Mouse (Mus musculus) gastrocnemius, adult 2 months (tissue): Measurements from ENCODE around the gene B9d1. TPM values are rescaled to one million over a fixed set of nuclear protein-coding genes. Genes with fewer than 3 reads are reported as not detected.

ENCODE experiments used
- DNase-seq: peaks from one replicate; pipeline ENCODE4 v3.0.0; 2022
- H3K27ac ChIP-seq: fragments of 200-600 bp; 2 replicates; pipeline ENCODE4 v1.8.1; 2022; ENCODE audit warnings: mild to moderate bottlenecking
- H3K4me3 ChIP-seq: fragments of 200-600 bp; 2 replicates; pipeline ENCODE4 v1.8.1; 2022; ENCODE audit warnings: mild to moderate bottlenecking, moderate library complexity
- CTCF ChIP-seq: fragments of 200-600 bp; IDR thresholded peaks from 2 replicates; pipeline ENCODE4 v1.8.1; 2022; ENCODE audit warnings: antibody characterized with exemption, mild to moderate bottlenecking, moderate library complexity
- intact Hi-C: fragments of 180-260 bp; cut with DNase I; formaldehyde crosslinking; loops from one replicate; pipeline ENCODE4 v1.15.1; 2025
- total RNA-seq, 2 experiments: library from RNA; stranded (reverse); gene quantifications; 2 replicates each; pipeline ENCODE4 v1.2.3; 2021

B9d1 gene
- total RNA-seq, 2 experiments from 2014 or later: 3.4 to 7.0 TPM

DNA sequence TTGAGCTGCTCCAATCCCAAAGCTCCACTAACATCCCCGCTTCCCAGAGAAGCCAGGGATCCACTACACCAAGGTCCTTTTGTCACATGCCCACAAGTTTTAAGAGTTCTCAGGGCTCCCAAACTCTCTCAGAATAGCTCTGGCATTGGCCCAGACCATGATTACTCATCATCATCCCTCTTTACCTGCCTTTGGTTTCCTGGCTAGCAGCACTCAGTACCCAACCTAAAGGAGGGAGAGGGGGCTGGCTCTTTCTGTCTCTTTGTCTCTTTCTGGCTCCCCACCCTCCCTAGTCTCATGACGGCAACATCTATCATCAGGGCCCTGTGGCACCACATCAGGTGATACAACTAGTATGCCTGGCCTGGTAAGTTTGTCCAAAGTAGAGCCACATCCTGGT is 27.9 kb downstream of the B9d1 start:
- intact Hi-C loops: no loop called here
- no peak overlapping the region for H3K4me3 ChIP-seq
- no peak for TF ChIP-seq CTCF
- peak overlapping the region; percentile 77 for H3K27ac ChIP-seq
- no peak for DNase-seq

DNA sequence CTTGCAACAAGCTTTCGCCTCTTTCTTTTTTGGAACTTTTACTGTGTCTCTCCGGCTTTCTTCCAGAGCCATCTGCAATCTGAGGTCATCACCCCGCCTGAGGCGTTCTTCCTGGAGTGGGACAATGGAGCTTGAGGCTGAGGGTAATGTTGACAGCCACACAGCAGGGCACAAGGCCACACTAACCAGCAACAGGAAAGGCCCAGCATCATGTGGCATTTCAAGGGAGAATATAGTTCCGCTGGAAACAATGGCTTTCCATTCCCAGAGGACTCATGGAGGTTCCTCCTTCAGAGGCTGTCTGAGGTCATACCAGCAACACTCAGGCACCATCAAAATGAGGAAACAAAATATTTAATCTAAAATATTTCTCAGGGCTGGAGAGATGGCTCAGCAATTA is 28.6 kb downstream of the B9d1 start:
- peak; percentile 48 for DNase-seq
- intact Hi-C loops: no loop called here
- no peak for TF ChIP-seq CTCF
- Histone ChIP-seq H3K27ac (peak overlapping the region; percentile 77), H3K4me3 (no peak overlapping the region; the same call in 1 of the 2 replicates)

DNA sequence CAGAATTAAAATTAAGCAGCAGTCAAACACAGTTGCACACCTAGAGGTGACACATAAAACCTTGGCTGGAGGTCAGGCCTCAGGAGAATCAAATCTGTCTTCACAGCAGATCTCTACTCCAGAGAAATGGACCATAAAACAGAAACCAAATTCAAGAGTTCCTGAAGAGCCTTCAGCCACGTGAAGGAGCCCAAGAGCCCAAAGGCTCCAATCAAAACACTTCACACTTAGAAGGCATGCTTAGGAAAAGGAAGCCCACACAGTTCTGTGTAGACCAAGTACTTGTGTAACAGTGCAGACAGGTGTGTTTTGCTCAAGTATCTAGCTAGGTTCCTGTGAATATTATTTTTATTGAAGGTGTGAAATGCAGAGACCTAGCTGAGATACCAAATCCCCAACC is 30.6 kb downstream of the B9d1 start:
- no peak for TF ChIP-seq CTCF
- intact Hi-C loops: no loop called here
- H3K4me3 ChIP-seq: no peak overlapping the region
- peak overlapping the region; percentile 77 for H3K27ac ChIP-seq
- DNase-seq: no peak

DNA sequence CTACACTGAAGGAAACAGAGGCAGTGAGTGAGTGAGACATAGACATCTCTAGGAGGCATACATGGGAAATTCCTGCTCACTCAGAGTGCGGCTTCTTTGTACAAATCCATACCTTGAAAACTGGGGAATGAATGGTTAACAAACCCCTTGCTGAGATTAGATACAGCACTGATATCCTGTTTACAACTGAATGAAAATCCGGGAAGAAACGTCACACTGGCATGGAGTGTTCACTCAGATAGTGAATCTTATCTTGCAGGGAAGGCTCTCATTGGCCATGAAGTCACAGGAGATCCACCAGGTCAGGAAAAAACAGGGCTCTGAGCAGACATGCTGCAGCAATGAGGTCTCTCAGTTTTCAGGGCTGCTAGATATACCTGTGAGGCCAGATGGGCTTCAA is 32.0 kb downstream of the B9d1 start:
- no peak for DNase-seq
- intact Hi-C loops: no loop called here
- TF ChIP-seq CTCF: no peak
- Histone ChIP-seq H3K4me3 (no peak overlapping the region), H3K27ac (peak overlapping the region; percentile 56)

DNA sequence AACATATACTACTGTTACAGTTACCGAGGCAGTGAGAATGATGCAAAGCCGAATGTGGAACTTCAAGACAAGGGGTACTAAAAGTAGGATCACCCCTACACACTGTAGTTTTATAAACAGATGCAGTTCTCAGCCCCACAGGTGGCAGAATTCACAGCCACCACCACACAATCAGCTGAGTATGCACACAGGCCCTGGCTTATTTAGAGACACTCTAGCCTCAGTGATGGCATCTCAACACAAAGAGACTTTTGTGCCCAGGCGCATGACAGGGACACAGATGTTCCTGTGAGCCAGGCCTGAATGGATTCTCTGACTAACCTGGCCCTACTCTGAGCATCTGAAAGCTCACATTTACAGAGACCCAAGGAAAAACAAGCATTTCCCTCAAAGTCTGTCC is 32.4 kb downstream of the B9d1 start:
- no peak for TF ChIP-seq CTCF
- intact Hi-C loops: no loop called here
- DNase-seq: no peak
- no peak overlapping the region for H3K4me3 ChIP-seq
- H3K27ac ChIP-seq: peak overlapping the region; percentile 56

DNA sequence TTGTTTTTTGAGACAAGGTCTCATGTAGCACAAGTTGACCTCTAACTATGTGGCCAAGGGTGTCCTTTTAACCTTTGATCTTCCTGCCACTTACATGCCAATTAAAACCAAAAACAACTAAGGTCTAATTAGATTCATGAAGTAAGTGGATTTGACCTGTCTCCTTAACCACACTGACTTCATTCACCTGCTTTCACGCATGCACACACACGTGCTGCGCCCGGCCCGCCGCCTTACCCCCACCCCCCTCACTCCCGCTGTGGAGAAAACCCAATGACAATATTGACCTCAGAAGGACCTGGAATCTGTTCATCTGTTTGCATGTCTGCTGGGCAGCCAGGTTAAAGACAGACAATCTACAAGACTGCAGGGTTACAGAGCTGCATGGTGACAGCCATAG is 35.7 kb downstream of the B9d1 start:
- no peak for DNase-seq
- intact Hi-C loops: no loop called here
- Histone ChIP-seq H3K27ac (no peak overlapping the region), H3K4me3 (no peak overlapping the region)
- TF ChIP-seq CTCF: no peak

DNA sequence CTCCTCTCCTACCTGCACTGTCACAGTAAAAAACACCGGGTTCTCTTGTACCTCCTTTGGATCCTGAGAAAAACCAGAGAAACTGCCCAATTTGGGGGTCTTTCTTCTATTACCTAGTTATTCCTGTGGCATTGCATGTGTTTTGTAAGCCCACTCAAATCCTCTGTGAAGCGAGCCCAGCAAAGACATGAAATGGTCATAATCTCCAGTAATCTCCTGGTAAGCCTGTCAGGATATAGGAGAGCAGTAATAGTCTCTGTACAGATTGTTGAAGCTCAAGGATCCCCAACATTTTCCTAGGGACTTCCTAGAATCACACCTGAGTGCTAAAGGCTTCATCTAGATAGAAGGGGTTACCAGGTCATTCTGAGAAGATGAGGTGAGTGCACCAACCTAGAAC is 36.2 kb downstream of the B9d1 start:
- intact Hi-C loops: no loop called here
- no peak for DNase-seq
- H3K27ac ChIP-seq: no peak overlapping the region

DNA sequence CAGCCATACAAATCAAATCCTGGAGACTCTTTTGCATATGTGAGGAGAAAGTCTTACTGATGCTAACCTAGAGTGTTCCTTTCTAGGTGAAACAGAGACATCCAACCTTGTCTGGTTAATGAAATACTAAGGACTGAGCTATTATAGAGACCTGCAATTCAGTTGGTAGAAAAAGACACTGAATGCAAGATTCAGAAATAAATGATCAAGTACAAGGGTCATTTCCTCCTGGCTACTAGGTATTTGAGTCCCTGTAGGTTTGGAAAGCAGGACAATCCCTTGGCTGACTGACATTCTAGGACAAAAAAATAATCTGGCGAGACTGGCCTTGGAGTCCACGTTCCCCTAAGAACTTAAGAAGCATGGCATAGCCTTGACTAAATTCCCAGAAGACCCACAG is 40.6 kb downstream of the B9d1 start:
- no peak overlapping the region for H3K27ac ChIP-seq
- H3K4me3 ChIP-seq: no peak overlapping the region
- TF ChIP-seq CTCF: no peak
- intact Hi-C loops: no loop called here
- DNase-seq: no peak

More for the DNA sequence above, 36.2 kb downstream of the B9d1 start:
- no peak overlapping the region for H3K4me3 ChIP-seq
- no peak for TF ChIP-seq CTCF

DNA sequence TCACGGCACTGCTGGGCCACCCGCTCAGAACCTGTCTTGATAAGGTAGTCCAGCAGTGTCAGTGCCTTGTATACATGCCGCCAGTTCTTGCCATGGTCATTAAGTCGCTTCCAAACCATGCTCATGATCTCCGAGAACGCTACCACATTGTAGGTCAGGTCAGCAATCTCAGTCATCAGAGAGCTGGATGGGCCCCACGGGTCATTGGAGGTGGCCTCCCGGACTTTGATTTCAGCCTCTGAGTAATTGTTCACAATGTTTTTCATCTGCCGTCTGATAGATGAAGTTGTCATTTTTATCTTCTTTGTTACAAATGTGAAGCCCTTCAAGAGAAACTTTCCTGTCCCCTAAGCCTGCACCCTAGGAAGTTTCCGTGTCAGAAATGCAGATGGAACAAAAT is 41.5 kb downstream of the B9d1 start:
- DNase-seq: no peak
- no peak for TF ChIP-seq CTCF
- Histone ChIP-seq H3K27ac (no peak overlapping the region), H3K4me3 (no peak overlapping the region)
- intact Hi-C loops: no loop called here

DNA sequence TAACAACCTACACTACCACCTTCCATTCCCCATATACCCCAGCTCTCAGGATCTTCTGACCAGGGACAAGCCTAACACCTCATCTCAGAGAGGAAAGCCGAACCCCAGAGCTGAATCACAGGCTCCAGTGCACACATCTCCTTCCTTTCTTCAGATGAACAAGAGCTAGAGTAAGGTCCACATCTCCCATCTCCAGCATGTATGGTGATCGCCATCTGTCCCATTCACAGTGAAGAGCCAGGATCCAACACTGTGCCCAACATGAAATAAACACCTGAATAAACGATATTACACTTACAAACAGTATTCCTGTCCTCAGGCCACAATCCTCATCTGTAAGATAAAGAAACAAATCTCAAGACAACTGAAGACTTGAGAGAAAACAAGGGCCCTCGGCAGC is 42.8 kb downstream of the B9d1 start:
- no peak for DNase-seq
- intact Hi-C loops: no loop called here
- Histone ChIP-seq H3K27ac (no peak overlapping the region), H3K4me3 (no peak overlapping the region)
- TF ChIP-seq CTCF: no peak

DNA sequence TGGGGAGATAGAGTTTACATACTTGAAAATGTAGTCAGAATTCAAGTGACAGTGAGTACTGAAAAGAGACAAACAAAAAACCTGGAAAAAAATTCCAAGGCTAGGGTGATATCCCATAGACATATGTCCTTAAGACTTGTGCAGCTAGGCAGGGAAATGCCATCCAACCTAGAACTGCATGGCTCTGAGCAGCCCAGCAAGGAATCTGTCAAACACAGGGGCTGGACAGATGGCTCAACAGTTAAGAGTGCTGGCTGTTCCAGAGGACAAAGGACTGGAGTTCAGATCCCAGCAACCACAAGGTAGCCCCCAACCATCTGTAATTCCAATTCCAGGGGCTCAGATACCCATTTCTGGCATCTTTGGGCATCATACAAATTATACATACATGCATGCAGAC is 45.7 kb downstream of the B9d1 start:
- intact Hi-C loops: no loop called here
- DNase-seq: no peak
- no peak for TF ChIP-seq CTCF
- no peak overlapping the region for H3K4me3 ChIP-seq
- no peak overlapping the region for H3K27ac ChIP-seq

DNA sequence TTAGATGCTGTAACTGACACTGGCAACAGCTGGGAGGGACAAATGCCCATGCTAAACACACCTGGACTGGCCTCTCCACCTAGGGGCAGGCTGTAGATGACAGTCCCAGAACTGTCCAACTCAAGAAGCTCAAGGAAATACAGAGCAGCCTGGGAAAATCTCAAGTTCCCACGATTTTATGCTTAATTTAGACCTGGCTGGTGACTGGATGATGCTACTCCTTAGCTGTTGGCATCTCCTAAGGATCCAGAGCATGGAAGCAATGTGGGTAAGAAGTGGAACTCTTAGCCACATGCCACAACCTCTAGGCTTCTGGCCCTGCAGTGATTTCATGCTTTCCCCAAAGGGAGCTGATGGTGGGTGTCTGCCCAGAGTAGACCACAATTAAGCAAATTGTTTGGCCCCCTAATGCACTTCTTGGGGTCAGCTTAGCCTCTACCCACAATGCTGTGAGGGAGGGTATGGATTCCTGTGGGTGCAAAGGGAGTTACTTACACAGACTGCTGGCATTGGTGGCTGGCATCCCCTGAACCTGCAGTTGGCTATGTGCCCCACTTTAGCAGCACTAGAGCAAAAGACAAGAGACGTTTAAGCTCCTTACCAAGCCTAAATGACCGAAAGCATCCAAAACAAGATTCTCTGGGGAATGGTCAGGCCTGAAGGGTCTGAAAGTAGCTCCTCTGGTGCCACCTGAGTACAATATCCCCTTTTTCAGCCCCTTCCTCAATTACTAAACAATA is 48.2 kb downstream of the B9d1 start:
- TF ChIP-seq CTCF: no peak
- no peak for DNase-seq
- Histone ChIP-seq H3K27ac (peak overlapping the region; percentile 43), H3K4me3 (no peak overlapping the region)
- intact Hi-C loops: no loop called here

DNA sequence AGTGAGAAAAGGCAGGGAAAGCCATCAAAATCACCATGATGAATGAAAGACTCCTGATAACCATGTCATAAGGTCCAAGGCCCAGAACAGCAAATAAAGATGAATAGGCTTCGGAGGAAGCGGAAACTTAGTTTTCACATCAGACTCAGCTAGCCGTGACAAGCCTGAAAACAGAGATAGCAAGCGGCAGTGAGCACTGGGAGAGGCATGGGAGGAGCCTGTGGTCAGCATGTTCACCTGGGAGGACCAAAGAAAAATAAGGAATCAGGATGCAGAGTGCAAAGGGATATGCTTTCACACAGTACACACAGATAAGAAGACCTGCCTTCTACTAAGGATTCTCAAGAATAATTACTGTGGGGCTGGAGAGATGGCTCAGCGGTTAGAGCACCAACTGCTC is 54.6 kb downstream of the B9d1 start:
- TF ChIP-seq CTCF: no peak
- no peak overlapping the region for H3K4me3 ChIP-seq

DNA sequence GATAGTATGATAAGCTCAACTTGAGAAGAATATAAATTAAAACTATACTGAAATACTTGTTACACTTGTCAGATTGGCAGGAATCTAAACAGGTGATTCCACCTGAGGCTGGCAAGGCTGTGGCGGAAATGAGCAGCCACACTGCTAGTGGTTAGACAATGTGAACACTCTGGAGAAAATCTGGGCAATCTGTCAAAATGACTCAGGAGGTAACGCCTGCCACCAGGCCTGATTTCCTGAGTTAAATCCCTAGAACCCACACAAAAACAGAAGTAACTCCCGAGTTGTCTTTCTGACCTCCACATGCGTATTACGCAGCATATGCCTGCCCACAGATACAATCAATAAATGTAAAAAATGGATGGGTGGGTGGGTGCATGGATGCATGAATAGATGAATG is 57.5 kb downstream of the B9d1 start:
- no peak for TF ChIP-seq CTCF
- intact Hi-C loops: no loop called here
- no peak overlapping the region for H3K4me3 ChIP-seq
- H3K27ac ChIP-seq: peak overlapping the region; percentile 79
- DNase-seq: no peak

More for the DNA sequence above, 54.6 kb downstream of the B9d1 start:
- no peak for DNase-seq
- H3K27ac ChIP-seq: peak overlapping the region; percentile 16; the same call in 1 of the 2 replicates
- intact Hi-C loops: no loop called here

Other genes with a start within 250 kb of the B9d1 start
- 10 to 100 TPM; 12.0 to 13.0 TPM for gene Aldh3a2, start 237.7 kb upstream of the B9d1 start, total RNA-seq
- not detected for gene Slc47a2, start 162.3 kb upstream of the B9d1 start, total RNA-seq
- gene Slc47a1, start 126.8 kb upstream of the B9d1 start, total RNA-seq: 10 to 100 TPM; 13.4 to 24.4 TPM
- under 1 TPM in 1 of 2 experiments, not detected in 1; 0.11 TPM for gene Rnf112, start 51.0 kb upstream of the B9d1 start, total RNA-seq
- gene Mfap4, start 19.7 kb upstream of the B9d1 start, total RNA-seq: 10 to 100 TPM in 1 of 2 experiments, 1 to 10 TPM in 1; 6.9 to 36.6 TPM
- 1 to 10 TPM; 2.7 to 2.9 TPM for gene Mapk7, start 10.7 kb upstream of the B9d1 start, total RNA-seq
- gene Epn2, start 74.5 kb downstream of the B9d1 start, total RNA-seq: 10 to 100 TPM; 19.7 to 24.7 TPM
- 1 to 10 TPM; 3.2 to 3.3 TPM for gene Grap, start 148.1 kb downstream of the B9d1 start, total RNA-seq
- under 1 TPM; 0.28 to 0.33 TPM for gene Fam83g, start 178.9 kb downstream of the B9d1 start, total RNA-seq
- not detected for gene Slc5a10, start 215.7 kb downstream of the B9d1 start, total RNA-seq